Mouse (Mus musculus): ENCODE results near the gene Tmem151b. TPM values are rescaled to one million over a fixed set of nuclear protein-coding genes. Genes with fewer than 3 reads are reported as not detected.

Gene Tmem151b
- polyA plus RNA-seq, 1 experiment from 2014 or later = 12.6 TPM

Other genes starting within 250 kb of the Tmem151b start
- gene Cdc5l, start 115.9 kb downstream of the Tmem151b start, polyA plus RNA-seq (2016; fragmentation: Nextera tagmentation; extraction: Ambion mirVana) = 74.2 and 76.4 TPM in 2 replicates
- gene Spats1, start 74.3 kb downstream of the Tmem151b start, polyA plus RNA-seq (2016; fragmentation: Nextera tagmentation; extraction: Ambion mirVana) = 0.85 and 1.0 TPM in 2 replicates
- gene Aars2, start 42.8 kb downstream of the Tmem151b start, polyA plus RNA-seq (2016; fragmentation: Nextera tagmentation; extraction: Ambion mirVana) = 24.2 and 24.9 TPM in 2 replicates
- 0.71 and 1.8 TPM in 2 replicates for gene Tcte1, start 26.2 kb downstream of the Tmem151b start, polyA plus RNA-seq (2016; fragmentation: Nextera tagmentation; extraction: Ambion mirVana)
- gene Nfkbie, start 6.0 kb upstream of the Tmem151b start, polyA plus RNA-seq (2016; fragmentation: Nextera tagmentation; extraction: Ambion mirVana) = 6.8 and 7.9 TPM in 2 replicates
- 96.6 and 102 TPM in 2 replicates for gene Slc35b2, start 14.2 kb upstream of the Tmem151b start, polyA plus RNA-seq (2016; fragmentation: Nextera tagmentation; extraction: Ambion mirVana)
- gene Hsp90ab1, start 23.6 kb upstream of the Tmem151b start, polyA plus RNA-seq (2016; fragmentation: Nextera tagmentation; extraction: Ambion mirVana) = 1,424 and 1,459 TPM in 2 replicates
- 40.1 and 40.2 TPM in 2 replicates for gene Slc29a1, start 49.9 kb upstream of the Tmem151b start, polyA plus RNA-seq (2016; fragmentation: Nextera tagmentation; extraction: Ambion mirVana)
- gene Mymx, start 52.4 kb upstream of the Tmem151b start, polyA plus RNA-seq (2016; fragmentation: Nextera tagmentation; extraction: Ambion mirVana) = not detected in 2 replicates
- gene Capn11, start 109.6 kb upstream of the Tmem151b start, polyA plus RNA-seq (2016; fragmentation: Nextera tagmentation; extraction: Ambion mirVana) = 1.2 and 1.4 TPM in 2 replicates
- gene Mrpl14, start 136.6 kb upstream of the Tmem151b start, polyA plus RNA-seq (2016; fragmentation: Nextera tagmentation; extraction: Ambion mirVana) = 105 and 110 TPM in 2 replicates
- gene Tmem63b, start 137.2 kb upstream of the Tmem151b start, polyA plus RNA-seq (2016; fragmentation: Nextera tagmentation; extraction: Ambion mirVana) = 97.9 and 107 TPM in 2 replicates
- not detected in 2 replicates for gene 1600014C23Rik, start 184.2 kb upstream of the Tmem151b start, polyA plus RNA-seq (2016; fragmentation: Nextera tagmentation; extraction: Ambion mirVana)

Measured in midbrain, embryonic 12.5 days (tissue).